Mouse (Mus musculus) midbrain, embryonic 13.5 days (tissue): Measurements from ENCODE around the gene Trabd2b. TPM values are rescaled to one million over a fixed set of nuclear protein-coding genes. Genes with fewer than 3 reads are reported as not detected.

Experiments
- ATAC-seq: fragments of 200-750 bp; cut with Nextera tagmentation; 2 replicates; pipeline ENCODE4 v1.8.0; 2017; ENCODE audit warnings: mild to moderate bottlenecking, moderate TSS enrichment, moderate library complexity
- H3K27ac ChIP-seq: fragments of 300-500 bp; sonication (generic); 2 replicates; pipeline ENCODE4 v1.5.1; 2015; ENCODE audit warnings: inconsistent platforms, mild to moderate bottlenecking, moderate library complexity
- H3K27me3 ChIP-seq: fragments of 300-500 bp; sonication (generic); 2 replicates; pipeline ENCODE4 v1.6.1; 2015; ENCODE audit warnings: mild to moderate bottlenecking, inconsistent platforms
- H3K36me3 ChIP-seq: fragments of 300-500 bp; sonication (generic); 2 replicates; pipeline ENCODE4 v1.6.1; 2015; ENCODE audit warnings: mild to moderate bottlenecking, inconsistent platforms
- H3K4me1 ChIP-seq: fragments of 300-500 bp; sonication (generic); replicated peaks from 2 replicates; pipeline ENCODE4 v1.6.1; 2015; ENCODE audit warnings: inconsistent platforms
- H3K4me2 ChIP-seq: fragments of 300-500 bp; sonication (generic); replicated peaks from 2 replicates; pipeline ENCODE4 v1.6.1; 2015; ENCODE audit warnings: moderate library complexity, mild to moderate bottlenecking, inconsistent platforms
- H3K4me3 ChIP-seq: fragments of 300-500 bp; sonication (generic); replicated peaks from 2 replicates; pipeline ENCODE4 v1.5.1; 2015; ENCODE audit warnings: mild to moderate bottlenecking, inconsistent platforms
- H3K9ac ChIP-seq: fragments of 300-500 bp; sonication (generic); replicated peaks from 2 replicates; pipeline ENCODE4 v1.6.1; 2015; ENCODE audit warnings: mild to moderate bottlenecking, inconsistent platforms
- H3K9me3 ChIP-seq: fragments of 300-500 bp; sonication (generic); 2 replicates; pipeline ENCODE4 v1.6.1; 2016; ENCODE audit warnings: mild to moderate bottlenecking, inconsistent platforms
- WGBS: fragments of 180-500 bp; shearing (Covaris S2); methylation state at CpG from one replicate; pipeline ENCODE4 v1.1.7; 2015; 5-methylcytosine and 5-hydroxymethylcytosine counted together
- polyA plus RNA-seq: library from polyadenylated mRNA; unstranded; fragments of >200 nt; fragmentation: Nextera tagmentation; extraction: Ambion mirVana; gene quantifications from 2 replicates; pipeline ENCODE4 v1.2.1, GENCODE M21; 2015

Trabd2b gene
- polyA plus RNA-seq, 1 experiment from 2014 or later, result 0.83 TPM

- H3K27me3 ChIP-seq, result peaks cover 25% of the 10 kb centered on the region
- H3K27ac ChIP-seq, result no peak overlapping the region
- no peak overlapping the region for H3K4me2 ChIP-seq
- no peak overlapping the region for H3K9ac ChIP-seq
- H3K36me3 ChIP-seq, result no peaks in the 10 kb centered on the region
- H3K4me1 ChIP-seq, result peaks cover 7% of the 10 kb centered on the region
- H3K4me3 ChIP-seq, result no peak overlapping the region
- 50% methylated on average over 7 of the region's 7 CpGs for WGBS
- ATAC-seq, result no peak
- no peaks in the 10 kb centered on the region for H3K9me3 ChIP-seq
Measured at GRCm38 (mm10) chr4:114401993-114402731, 4.4 kb upstream of the Trabd2b start.

DNA sequence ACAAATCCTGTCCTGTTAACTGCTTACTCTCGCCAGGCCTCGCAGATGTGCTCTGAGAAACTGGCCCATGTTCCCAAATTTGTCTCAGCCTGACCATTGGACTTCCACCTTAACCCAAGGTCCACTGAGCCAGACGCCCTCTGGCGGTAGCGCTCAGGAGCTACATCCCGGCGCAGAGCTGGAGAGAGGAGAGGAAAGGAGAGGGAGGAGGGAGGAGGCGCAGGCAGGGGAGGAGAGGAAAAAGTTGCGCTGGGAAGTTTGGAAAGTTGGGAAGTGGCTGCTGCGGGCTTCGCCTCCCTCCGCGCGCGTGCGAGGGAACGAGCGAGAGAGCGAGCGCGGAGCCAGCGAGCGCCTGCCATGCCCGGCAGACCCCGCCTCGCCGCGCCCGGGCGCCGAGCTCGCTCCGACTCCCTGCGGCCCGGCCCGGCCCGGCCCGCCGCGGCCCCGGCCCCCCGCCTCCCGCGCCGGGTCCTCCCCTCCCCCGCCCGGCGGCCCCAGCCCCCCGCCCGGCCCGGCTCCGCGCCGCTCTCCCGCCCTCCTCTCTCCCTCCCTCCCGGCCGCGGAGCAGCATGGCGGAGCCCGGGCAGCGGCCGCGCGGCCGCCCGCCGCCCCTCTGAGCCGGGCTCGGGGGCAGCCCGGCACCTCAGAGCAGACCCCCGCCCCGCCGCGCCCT lies 706 bp upstream of the Trabd2b start:
- WGBS, result under 1% methylated on average over 31 of the region's 74 CpGs
- peak overlapping the region; percentile 62; the same call in 1 of the 2 replicates for H3K27ac ChIP-seq

DNA sequence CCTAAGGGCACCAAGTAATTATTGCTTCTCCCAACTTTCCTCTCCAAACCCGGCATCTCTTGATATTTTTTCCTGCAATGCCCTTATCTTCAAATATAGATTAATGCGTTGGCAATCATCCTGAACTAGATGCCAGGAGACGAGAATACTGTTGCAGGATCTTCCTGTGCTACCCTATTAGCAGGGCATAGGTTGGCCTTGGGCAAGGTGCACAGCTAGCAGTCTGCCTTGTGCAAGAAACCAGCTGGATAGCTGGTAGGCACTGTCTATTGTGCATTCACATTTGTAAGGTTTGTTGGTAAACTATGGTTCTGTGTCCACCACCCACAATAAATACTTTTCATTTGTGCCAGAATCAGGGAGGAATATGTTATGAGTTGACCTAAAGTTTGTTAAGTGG lies 992 bp downstream of the Trabd2b start:
- Histone ChIP-seq H3K4me1 (peaks cover 36% of the 10 kb centered on the region), H3K9ac (no peak overlapping the region), H3K4me2 (peak overlapping the region; percentile 100), H3K27ac (no peak overlapping the region), H3K4me3 (peak overlapping the region; percentile 78), H3K27me3 (peaks cover 50% of the 10 kb centered on the region), H3K36me3 (no peaks in the 10 kb centered on the region), H3K9me3 (no peaks in the 10 kb centered on the region)
- 63% methylated on average over 3 of the region's 3 CpGs for WGBS
- ATAC-seq, result no peak

More for the DNA sequence above, 706 bp upstream of the Trabd2b start:
- H3K9ac ChIP-seq, result peak overlapping the region; percentile 68
- peaks cover 50% of the 10 kb centered on the region for H3K27me3 ChIP-seq
- H3K4me3 ChIP-seq, result peak overlapping the region; percentile 78
- H3K9me3 ChIP-seq, result no peaks in the 10 kb centered on the region
- H3K36me3 ChIP-seq, result no peaks in the 10 kb centered on the region
- peak overlapping the region; percentile 100 for H3K4me2 ChIP-seq
- peak; percentile 83 for ATAC-seq
- peaks cover 29% of the 10 kb centered on the region for H3K4me1 ChIP-seq

- Histone ChIP-seq H3K4me2 (no peak overlapping the region), H3K9ac (no peak overlapping the region), H3K27ac (no peak overlapping the region), H3K36me3 (no peaks in the 10 kb centered on the region), H3K4me3 (no peak overlapping the region), H3K4me1 (peaks cover 36% of the 10 kb centered on the region), H3K27me3 (peaks cover 47% of the 10 kb centered on the region), H3K9me3 (no peaks in the 10 kb centered on the region)
- 77% methylated on average over 2 of the region's 2 CpGs for WGBS
- ATAC-seq, result no peak
Measured at GRCm38 (mm10) chr4:114408298-114408697, 1.8 kb downstream of the Trabd2b start.

DNA sequence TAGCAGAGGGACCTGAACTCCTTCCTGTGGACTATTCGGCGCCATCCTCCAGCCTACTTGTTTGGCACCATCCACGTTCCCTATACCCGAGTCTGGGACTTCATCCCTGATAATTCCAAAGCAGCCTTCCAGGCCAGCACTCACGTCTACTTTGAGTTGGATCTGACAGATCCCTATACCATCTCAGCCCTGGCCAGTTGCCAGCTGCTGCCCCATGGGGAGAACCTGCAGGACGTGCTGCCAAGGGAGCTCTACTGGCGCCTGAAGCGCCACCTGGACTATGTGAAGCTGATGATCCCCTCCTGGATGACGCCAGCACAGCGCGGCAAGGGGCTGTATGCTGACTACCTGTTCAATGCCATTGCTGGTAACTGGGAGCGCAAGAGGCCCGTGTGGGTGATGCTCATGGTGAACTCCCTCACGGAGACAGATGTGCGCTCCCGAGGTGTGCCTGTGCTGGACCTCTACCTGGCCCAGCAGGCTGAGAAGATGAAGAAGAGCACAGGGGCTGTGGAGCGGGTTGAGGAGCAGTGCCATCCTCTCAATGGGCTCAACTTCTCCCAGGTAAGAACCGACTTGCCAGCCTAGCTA lies 2.5 kb downstream of the Trabd2b start:
- no peaks in the 10 kb centered on the region for H3K9me3 ChIP-seq
- H3K4me3 ChIP-seq, result no peak overlapping the region
- ATAC-seq, result no peak
- peaks cover 45% of the 10 kb centered on the region for H3K27me3 ChIP-seq
- no peaks in the 10 kb centered on the region for H3K36me3 ChIP-seq
- peaks cover 36% of the 10 kb centered on the region for H3K4me1 ChIP-seq
- H3K9ac ChIP-seq, result no peak overlapping the region
- peak overlapping the region; percentile 3; the same call in 1 of the 2 replicates for H3K4me2 ChIP-seq
- WGBS, result 60% methylated on average over 18 of the region's 18 CpGs
- no peak overlapping the region for H3K27ac ChIP-seq

GRCm38 (mm10) chr4:114409511-114409910 lies 3.0 kb downstream of the Trabd2b start:
- Histone ChIP-seq H3K4me3 (no peak overlapping the region), H3K27me3 (peaks cover 40% of the 10 kb centered on the region), H3K36me3 (no peaks in the 10 kb centered on the region), H3K4me1 (peaks cover 36% of the 10 kb centered on the region), H3K9ac (no peak overlapping the region), H3K27ac (no peak overlapping the region), H3K9me3 (no peaks in the 10 kb centered on the region), H3K4me2 (peak overlapping the region; percentile 7)
- ATAC-seq, result no peak

DNA sequence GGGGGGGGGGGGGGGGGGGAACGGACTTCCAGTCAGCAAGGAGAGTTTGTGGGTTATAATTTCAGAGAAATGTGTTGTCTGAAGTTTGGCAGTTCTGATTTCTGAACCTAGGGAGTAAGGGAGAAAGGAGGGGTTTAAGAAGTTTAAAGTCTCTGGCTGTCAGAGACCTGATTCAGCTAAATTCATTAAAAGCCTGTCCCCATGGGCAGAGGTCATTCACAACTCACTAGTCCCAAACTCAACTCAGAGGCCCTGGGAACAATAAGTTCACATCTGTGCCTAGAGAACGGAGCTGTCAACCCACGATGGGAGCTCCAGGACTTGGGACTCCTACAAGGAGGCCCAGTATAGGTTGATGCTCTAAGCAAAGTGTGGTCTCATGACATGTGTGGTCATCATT lies 3.5 kb downstream of the Trabd2b start:
- Histone ChIP-seq H3K9ac (no peak overlapping the region; the same call in 1 of the 2 replicates), H3K4me1 (peaks cover 36% of the 10 kb centered on the region), H3K27me3 (peaks cover 40% of the 10 kb centered on the region), H3K4me2 (peak overlapping the region; percentile 7), H3K27ac (no peak overlapping the region), H3K36me3 (no peaks in the 10 kb centered on the region), H3K4me3 (no peak overlapping the region), H3K9me3 (no peaks in the 10 kb centered on the region)
- WGBS, result 16% methylated on average over 3 of the region's 3 CpGs
- no peak for ATAC-seq

GRCm38 (mm10) chr4:114410443-114410842 lies 3.9 kb downstream of the Trabd2b start:
- Histone ChIP-seq H3K4me3 (no peak overlapping the region), H3K27ac (no peak overlapping the region), H3K27me3 (peaks cover 40% of the 10 kb centered on the region), H3K4me2 (peak overlapping the region; percentile 7; the same call in 1 of the 2 replicates), H3K4me1 (peaks cover 36% of the 10 kb centered on the region), H3K36me3 (no peaks in the 10 kb centered on the region), H3K9me3 (no peaks in the 10 kb centered on the region), H3K9ac (no peak overlapping the region; the same call in 1 of the 2 replicates)
- peak; percentile 44 for ATAC-seq
- 5% methylated on average over 11 of the region's 11 CpGs for WGBS

DNA sequence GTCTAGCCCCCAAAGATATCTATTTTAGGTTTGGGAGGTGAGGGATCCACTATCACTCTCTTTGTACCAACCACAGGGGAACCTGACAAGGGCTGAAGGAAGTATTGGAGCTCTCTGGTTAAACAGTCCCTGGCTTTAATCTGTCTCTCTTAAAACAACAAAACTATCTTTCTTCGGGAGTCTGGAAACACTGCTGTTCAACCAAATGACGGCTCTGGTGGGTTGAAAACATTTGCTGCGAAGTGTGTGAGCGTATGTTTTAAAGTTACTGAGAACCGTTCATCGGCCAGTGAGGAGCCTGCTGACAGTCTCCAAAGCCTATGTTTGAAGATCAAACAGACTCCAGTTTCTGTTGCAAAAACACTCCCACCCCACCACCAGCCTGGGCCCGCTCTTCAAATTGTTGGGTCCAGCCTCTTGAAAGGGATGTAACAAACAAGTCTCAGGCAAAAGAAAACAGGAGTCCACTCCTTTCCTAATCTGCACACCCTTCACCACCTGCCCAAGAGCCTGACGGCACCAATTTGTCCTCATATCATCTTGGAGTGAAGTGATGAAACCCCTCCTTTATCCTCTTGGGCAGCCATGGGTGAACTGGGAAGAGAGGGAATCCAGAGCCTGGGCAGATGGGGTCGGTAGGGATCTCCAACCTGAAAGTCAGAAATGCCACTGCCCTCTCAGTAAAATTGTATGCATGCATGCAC lies 4.6 kb downstream of the Trabd2b start:
- 0 out of 2 replicates have a peak overlapping the region, but pooled peaks have one; percentile 7 for H3K4me2 ChIP-seq
- ATAC-seq, result no peak

GRCm38 (mm10) chr4:114411846-114412390 lies 5.4 kb downstream of the Trabd2b start:
- no peak for ATAC-seq
- Histone ChIP-seq H3K9me3 (no peaks in the 10 kb centered on the region), H3K27ac (no peak overlapping the region), H3K4me1 (peaks cover 34% of the 10 kb centered on the region), H3K36me3 (no peaks in the 10 kb centered on the region), H3K4me2 (no peak overlapping the region), H3K27me3 (peaks cover 32% of the 10 kb centered on the region), H3K4me3 (no peak overlapping the region), H3K9ac (no peak overlapping the region)
- 55% methylated on average over 6 of the region's 6 CpGs for WGBS

More for the DNA sequence above, 4.6 kb downstream of the Trabd2b start:
- no peak overlapping the region for H3K9ac ChIP-seq
- no peaks in the 10 kb centered on the region for H3K9me3 ChIP-seq
- H3K27ac ChIP-seq, result no peak overlapping the region
- peaks cover 37% of the 10 kb centered on the region for H3K4me1 ChIP-seq
- no peak overlapping the region for H3K4me3 ChIP-seq
- peaks cover 40% of the 10 kb centered on the region for H3K27me3 ChIP-seq
- 37% methylated on average over 9 of the region's 9 CpGs for WGBS
- no peaks in the 10 kb centered on the region for H3K36me3 ChIP-seq

DNA sequence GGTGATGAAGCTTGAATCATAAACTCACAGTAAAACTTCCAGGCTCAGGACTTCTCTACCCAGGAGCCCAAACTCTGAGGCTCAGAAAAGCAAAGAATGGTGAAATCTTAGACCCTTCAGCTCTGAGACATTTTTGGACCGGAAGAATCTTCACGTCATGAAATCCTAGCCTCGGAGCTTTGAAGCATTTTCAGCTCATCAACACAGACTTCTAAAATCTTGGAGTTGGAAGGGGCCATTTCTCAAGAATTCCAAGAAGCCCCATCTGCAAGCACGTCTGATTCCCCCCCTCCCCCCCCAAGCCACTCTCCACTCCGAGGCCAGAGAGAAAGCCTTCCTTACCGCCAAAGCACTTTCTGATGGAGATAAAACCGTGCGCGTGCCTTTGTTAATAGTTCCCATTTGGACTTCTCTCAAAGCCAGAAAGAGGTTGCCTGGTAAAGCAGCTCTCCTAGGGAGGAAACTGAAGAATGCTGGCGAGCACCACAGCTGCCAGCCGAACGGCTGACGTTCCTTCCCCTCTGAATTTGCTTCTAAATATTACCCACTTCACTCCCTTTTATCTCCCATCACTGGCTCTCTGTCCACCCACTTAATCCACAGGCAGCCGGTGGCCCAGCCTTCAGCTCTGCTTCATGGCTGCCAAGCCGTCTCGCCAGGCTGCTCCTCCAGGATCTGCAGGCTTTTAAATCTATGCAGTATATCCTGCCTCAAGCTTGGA lies 9.6 kb downstream of the Trabd2b start:
- H3K9me3 ChIP-seq, result no peaks in the 10 kb centered on the region
- no peak overlapping the region for H3K4me3 ChIP-seq
- ATAC-seq, result peak; percentile 50; the same call in 1 of the 2 replicates
- no peaks in the 10 kb centered on the region for H3K36me3 ChIP-seq
- no peak overlapping the region for H3K27ac ChIP-seq
- peaks cover 10% of the 10 kb centered on the region for H3K4me1 ChIP-seq
- 26% methylated on average over 16 of the region's 16 CpGs for WGBS
- peaks cover 4% of the 10 kb centered on the region; the same call in 1 of the 2 replicates for H3K27me3 ChIP-seq
- peak overlapping the region; percentile 31 for H3K4me2 ChIP-seq
- H3K9ac ChIP-seq, result no peak overlapping the region
